Mouse (Mus musculus): ENCODE measurements around the gene Gps1. TPM values are rescaled to one million over a fixed set of nuclear protein-coding genes. Genes with fewer than 3 reads are reported as not detected.

The Gps1 gene
- polyA plus RNA-seq, 1 experiment: 130 TPM

Other genes with a start within 250 kb of the Gps1 start
- gene Mcrip1, start 234.5 kb upstream of the Gps1 start, polyA plus RNA-seq (2012; rRNA removed): 36.6 and 46.6 TPM in 2 replicates
- gene Ppp1r27, start 233.1 kb upstream of the Gps1 start, polyA plus RNA-seq (2012; rRNA removed): 0.22 TPM in 1 of 2 replicates, not detected in the other
- 496 and 716 TPM in 2 replicates for gene P4hb, start 211.0 kb upstream of the Gps1 start, polyA plus RNA-seq (2012; rRNA removed)
- 745 and 760 TPM in 2 replicates for gene Arhgdia, start 202.6 kb upstream of the Gps1 start, polyA plus RNA-seq (2012; rRNA removed)
- gene Alyref, start 185.9 kb upstream of the Gps1 start, polyA plus RNA-seq (2012; rRNA removed): 45.9 and 54.0 TPM in 2 replicates
- 84.8 and 85.4 TPM in 2 replicates for gene Anapc11, start 185.9 kb upstream of the Gps1 start, polyA plus RNA-seq (2012; rRNA removed)
- 0.63 and 1.0 TPM in 2 replicates for gene Npb, start 175.8 kb upstream of the Gps1 start, polyA plus RNA-seq (2012; rRNA removed)
- 397 and 622 TPM in 2 replicates for gene Pcyt2, start 166.3 kb upstream of the Gps1 start, polyA plus RNA-seq (2012; rRNA removed)
- gene Sirt7, start 159.0 kb upstream of the Gps1 start, polyA plus RNA-seq (2012; rRNA removed): 117 and 124 TPM in 2 replicates
- 28.4 and 30.8 TPM in 2 replicates for gene Mafg, start 150.7 kb upstream of the Gps1 start, polyA plus RNA-seq (2012; rRNA removed)
- 16.4 and 16.7 TPM in 2 replicates for gene Pycr1, start 140.5 kb upstream of the Gps1 start, polyA plus RNA-seq (2012; rRNA removed)
- gene Myadml2, start 136.1 kb upstream of the Gps1 start, polyA plus RNA-seq (2012; rRNA removed): 0.53 and 0.56 TPM in 2 replicates
- gene Notum, start 123.1 kb upstream of the Gps1 start, polyA plus RNA-seq (2012; rRNA removed): 0.45 and 0.79 TPM in 2 replicates
- gene Aspscr1, start 111.3 kb upstream of the Gps1 start, polyA plus RNA-seq (2012; rRNA removed): 74.9 and 88.8 TPM in 2 replicates
- 94.1 and 101 TPM in 2 replicates for gene Cenpx, start 70.5 kb upstream of the Gps1 start, polyA plus RNA-seq (2012; rRNA removed)
- 21.3 and 34.5 TPM in 2 replicates for gene Lrrc45, start 70.3 kb upstream of the Gps1 start, polyA plus RNA-seq (2012; rRNA removed)
- 8.5 and 10.1 TPM in 2 replicates for gene Rac3, start 62.8 kb upstream of the Gps1 start, polyA plus RNA-seq (2012; rRNA removed)
- 63.8 and 66.5 TPM in 2 replicates for gene Dcxr, start 57.0 kb upstream of the Gps1 start, polyA plus RNA-seq (2012; rRNA removed)
- 4.4 and 6.9 TPM in 2 replicates for gene Cbr2, start 52.2 kb upstream of the Gps1 start, polyA plus RNA-seq (2012; rRNA removed)
- gene Hmga1b, start 21.5 kb upstream of the Gps1 start, polyA plus RNA-seq (2012; rRNA removed): 1.9 and 2.1 TPM in 2 replicates
- 60.4 and 73.4 TPM in 2 replicates for gene Rfng, start 65 bp upstream of the Gps1 start, polyA plus RNA-seq (2012; rRNA removed)
- gene Dus1l, start 12.1 kb downstream of the Gps1 start, polyA plus RNA-seq (2012; rRNA removed): 41.7 and 42.1 TPM in 2 replicates
- 201 and 272 TPM in 2 replicates for gene Fasn, start 40.3 kb downstream of the Gps1 start, polyA plus RNA-seq (2012; rRNA removed)
- 0.90 and 1.1 TPM in 2 replicates for gene Ccdc57, start 148.6 kb downstream of the Gps1 start, polyA plus RNA-seq (2012; rRNA removed)
- gene Slc16a3, start 164.2 kb downstream of the Gps1 start, polyA plus RNA-seq (2012; rRNA removed): 12.8 and 36.6 TPM in 2 replicates
- gene Csnk1d, start 207.1 kb downstream of the Gps1 start, polyA plus RNA-seq (2012; rRNA removed): 74.9 and 77.2 TPM in 2 replicates